Mouse (Mus musculus) embryonic facial prominence, embryonic 11.5 days (tissue): ENCODE data around the gene Psmg1. TPM values are rescaled to one million over a fixed set of nuclear protein-coding genes. Genes with fewer than 3 reads are reported as not detected.

Experiments used
- ATAC-seq: fragments of 200-750 bp; cut with Nextera tagmentation; replicated peaks from 2 replicates; pipeline ENCODE4 v1.8.0; 2017; ENCODE audit warnings: low read depth; ENCODE audit not compliant: insufficient number of reproducible peaks, low FRiP score, low TSS enrichment
- DNase-seq: peaks from one replicate; pipeline ENCODE4 v3.0.0-alpha.2; 2015; ENCODE audit warnings: low spot score
- H3K27ac ChIP-seq: fragments of 300-500 bp; sonication (generic); replicated peaks from 2 replicates; pipeline ENCODE4 v1.5.1; 2014; ENCODE audit warnings: mild to moderate bottlenecking, low read depth, low read length, control low read depth
- H3K27me3 ChIP-seq: fragments of 300-500 bp; sonication (generic); 2 replicates; pipeline ENCODE4 v1.6.1; 2014; ENCODE audit warnings: mild to moderate bottlenecking, low read length, moderate library complexity, mixed read lengths; ENCODE audit not compliant: control insufficient read depth, insufficient read depth
- H3K36me3 ChIP-seq: fragments of 300-500 bp; sonication (generic); replicated peaks from 2 replicates; pipeline ENCODE4 v1.6.1; 2014; ENCODE audit warnings: low read depth, mild to moderate bottlenecking, low read length, moderate library complexity, mixed read lengths; ENCODE audit not compliant: control insufficient read depth, insufficient read depth
- H3K4me1 ChIP-seq: fragments of 300-500 bp; sonication (generic); 2 replicates; pipeline ENCODE4 v1.6.1; 2014; ENCODE audit warnings: low read length, mixed read lengths; ENCODE audit not compliant: control insufficient read depth, insufficient read depth
- H3K4me2 ChIP-seq: fragments of 300-500 bp; sonication (generic); 2 replicates; pipeline ENCODE4 v1.6.1; 2014; ENCODE audit warnings: low read depth, mild to moderate bottlenecking, control low read depth, low read length, moderate library complexity
- H3K4me3 ChIP-seq: fragments of 300-500 bp; sonication (generic); 2 replicates; pipeline ENCODE4 v1.5.1; 2014; ENCODE audit warnings: low read depth, low read length, control low read depth
- H3K9ac ChIP-seq: fragments of 300-500 bp; sonication (generic); replicated peaks from 2 replicates; pipeline ENCODE4 v1.6.1; 2014; ENCODE audit warnings: mild to moderate bottlenecking, control low read depth, low read length
- H3K9me3 ChIP-seq: fragments of 300-500 bp; sonication (generic); replicated peaks from 2 replicates; pipeline ENCODE4 v1.6.1; 2016; ENCODE audit warnings: mild to moderate bottlenecking, low read length, inconsistent platforms, mixed read lengths; ENCODE audit not compliant: control insufficient read depth
- WGBS: fragments of 180-500 bp; shearing (Covaris S2); extraction: QIAGEN DNeasy Blood & Tissue Kit; methylation state at CpG from one replicate; pipeline ENCODE4 v1.1.7; 2014; 5-methylcytosine and 5-hydroxymethylcytosine counted together
- microRNA-seq: library from miRNA; unstranded; fragments of <30 nt; microRNA quantifications from one replicate; pipeline ENCODE4, GENCODE M21; 2016; ENCODE audit warnings: borderline number of aligned reads
- polyA plus RNA-seq: library from polyadenylated mRNA; unstranded; fragments of >200 nt; fragmentation: Nextera tagmentation; extraction: Ambion mirVana; gene quantifications from 2 replicates; pipeline ENCODE4 v1.2.1, GENCODE M21; 2014

Gene Psmg1
- polyA plus RNA-seq, 1 experiment from 2014 or later: 104 TPM

- no peaks in the 10 kb centered on the region for H3K27me3 ChIP-seq
- no peak for ATAC-seq
- no peaks in the 10 kb centered on the region for H3K9me3 ChIP-seq
- no peak overlapping the region for H3K9ac ChIP-seq
- H3K4me1 ChIP-seq: no peaks in the 10 kb centered on the region
- H3K4me3 ChIP-seq: no peak overlapping the region
- WGBS: 33% methylated on average over 6 of the region's 6 CpGs
- H3K27ac ChIP-seq: no peak overlapping the region
- peak; percentile 14 for DNase-seq
- no peak overlapping the region for H3K4me2 ChIP-seq
- H3K36me3 ChIP-seq: no peaks in the 10 kb centered on the region
Observed at GRCm38 (mm10) chr16:95935495-95935961, 55.2 kb downstream of the Psmg1 start.

GRCm38 (mm10) chr16:95932860-95933259 lies 57.9 kb downstream of the Psmg1 start:
- Histone ChIP-seq H3K4me1 (no peaks in the 10 kb centered on the region), H3K9me3 (no peaks in the 10 kb centered on the region), H3K4me3 (no peak overlapping the region), H3K36me3 (no peaks in the 10 kb centered on the region), H3K4me2 (no peak overlapping the region), H3K9ac (no peak overlapping the region), H3K27me3 (no peaks in the 10 kb centered on the region), H3K27ac (no peak overlapping the region)
- WGBS: 77% methylated on average over 6 of the region's 6 CpGs
- ATAC-seq (no peak), DNase-seq (no peak)

GRCm38 (mm10) chr16:95931509-95931908 lies 59.3 kb downstream of the Psmg1 start:
- no peaks in the 10 kb centered on the region for H3K27me3 ChIP-seq
- no peak for ATAC-seq
- WGBS: 88% methylated on average over 12 of the region's 12 CpGs
- H3K9ac ChIP-seq: no peak overlapping the region
- H3K4me2 ChIP-seq: no peak overlapping the region
- no peak overlapping the region for H3K4me3 ChIP-seq
- DNase-seq: no peak
- no peaks in the 10 kb centered on the region for H3K9me3 ChIP-seq
- no peaks in the 10 kb centered on the region for H3K36me3 ChIP-seq
- H3K27ac ChIP-seq: no peak overlapping the region
- no peaks in the 10 kb centered on the region for H3K4me1 ChIP-seq

Small RNA genes within 50 kb of the gene (microRNA-seq; reads per million reads assigned to microRNA genes)
- gene Gm27833: not detected

Other genes starting within 250 kb of the Psmg1 start
- 157 and 164 TPM in 2 replicates for gene Brwd1, start 91.6 kb upstream of the Psmg1 start, polyA plus RNA-seq
- 1,073 and 1,266 TPM in 2 replicates for gene Hmgn1, start 136.8 kb upstream of the Psmg1 start, polyA plus RNA-seq
- 87.5 and 91.6 TPM in 2 replicates for gene Wrb, start 154.4 kb upstream of the Psmg1 start, polyA plus RNA-seq
- 1.1 and 1.5 TPM in 2 replicates for gene Lca5l, start 201.3 kb upstream of the Psmg1 start, polyA plus RNA-seq
- gene Sh3bgr, start 209.5 kb upstream of the Psmg1 start, polyA plus RNA-seq: 1.4 and 3.5 TPM in 2 replicates
- 1.2 and 1.4 TPM in 2 replicates for gene B3galt5, start 244.8 kb upstream of the Psmg1 start, polyA plus RNA-seq